Mouse (Mus musculus): ENCODE results near the gene Atl2.

Gene Atl2

DNA sequence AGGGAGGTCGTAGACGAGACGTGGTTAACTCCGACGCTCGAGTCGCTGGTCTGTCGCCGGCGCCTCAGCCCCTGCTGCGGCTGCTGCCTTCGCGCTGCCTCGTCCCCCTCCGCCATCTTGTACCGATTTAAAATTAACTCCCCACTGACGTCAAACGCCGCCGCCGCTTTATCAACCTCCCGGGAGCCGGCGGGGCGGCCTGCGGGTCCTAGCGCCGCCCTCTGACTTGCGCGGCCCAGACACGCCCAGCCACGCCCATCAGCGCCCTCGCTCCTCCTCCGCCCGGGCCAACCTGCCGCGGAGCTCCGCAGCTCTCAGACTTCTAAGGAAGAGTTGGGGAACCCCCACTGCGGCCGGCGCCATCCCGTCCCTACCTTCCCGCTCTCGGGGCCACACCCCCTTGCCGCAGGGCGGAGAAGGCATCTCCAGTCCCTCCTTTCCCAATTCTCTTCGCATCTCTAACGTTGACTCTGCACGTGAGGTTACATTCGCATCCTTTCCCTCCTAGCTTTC lies at the start of gene Atl2:
TSS of gene Atl2 (minus strand) at position 213 of the 513 bp plus-strand sequence.
- DNase-seq (ENCODE audit: low spot score) = peak; percentile 86

DNA sequence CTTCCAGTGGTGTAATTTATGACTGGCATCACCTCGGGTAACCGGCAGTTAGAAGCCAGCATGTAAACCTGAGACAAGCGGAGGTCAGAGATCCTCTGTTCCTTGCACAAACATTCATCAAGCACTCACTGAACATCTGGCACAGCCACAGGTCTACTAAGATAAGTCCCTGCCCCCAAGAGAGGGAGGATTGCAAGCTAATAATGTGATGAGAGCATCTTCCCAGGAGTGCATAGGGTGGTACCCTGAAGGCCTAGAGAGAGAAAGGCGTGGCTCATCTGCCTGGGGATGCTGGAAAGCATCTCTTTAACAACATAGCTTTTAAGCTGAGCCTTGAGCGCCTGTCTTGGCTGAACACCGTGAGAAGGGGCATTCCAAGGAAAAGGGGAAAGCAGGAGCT lies 48.9 kb upstream of the Atl2 start:
- no peak for DNase-seq (ENCODE audit: low spot score)

DNA sequence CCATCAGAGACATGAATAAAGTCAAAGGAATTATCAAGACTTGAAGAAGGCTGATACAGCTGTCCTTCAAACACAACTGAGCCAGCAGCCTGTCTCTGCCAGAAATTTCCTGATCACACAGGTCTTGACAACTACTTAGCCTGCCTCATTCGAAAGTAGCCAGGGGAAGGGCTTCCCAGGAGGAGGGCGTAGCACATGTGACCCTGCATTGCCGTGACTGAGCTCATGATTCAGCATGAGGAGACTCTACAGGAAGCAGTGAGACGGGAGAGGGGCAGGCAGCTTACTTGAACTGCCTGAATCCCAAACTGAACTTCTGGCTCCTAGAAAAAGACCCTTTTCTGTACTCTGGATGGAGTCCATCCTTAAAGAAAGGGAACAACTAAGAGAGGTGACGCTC lies 46.5 kb upstream of the Atl2 start:
- no peak for DNase-seq (ENCODE audit: low spot score)

DNA sequence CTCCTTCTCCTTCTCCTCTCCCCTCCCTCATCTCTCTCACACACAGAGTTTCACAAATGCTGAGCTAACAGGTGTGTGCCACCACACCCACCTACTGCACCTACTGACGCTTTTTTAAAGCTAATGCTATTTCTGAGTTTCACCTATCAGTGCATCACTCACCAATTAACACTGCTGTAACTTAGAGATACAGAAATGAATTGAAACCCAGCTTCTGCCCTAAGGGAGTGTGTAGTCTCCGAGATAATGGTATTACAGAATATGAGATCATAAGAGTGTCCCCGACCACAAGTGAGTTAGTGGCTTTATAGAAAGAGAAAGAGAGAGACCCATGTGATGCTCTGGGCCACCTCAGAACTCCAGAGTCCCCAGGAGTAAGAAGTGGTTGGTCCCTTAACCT lies 43.2 kb upstream of the Atl2 start:
- no peak for DNase-seq (ENCODE audit: low spot score)

DNA sequence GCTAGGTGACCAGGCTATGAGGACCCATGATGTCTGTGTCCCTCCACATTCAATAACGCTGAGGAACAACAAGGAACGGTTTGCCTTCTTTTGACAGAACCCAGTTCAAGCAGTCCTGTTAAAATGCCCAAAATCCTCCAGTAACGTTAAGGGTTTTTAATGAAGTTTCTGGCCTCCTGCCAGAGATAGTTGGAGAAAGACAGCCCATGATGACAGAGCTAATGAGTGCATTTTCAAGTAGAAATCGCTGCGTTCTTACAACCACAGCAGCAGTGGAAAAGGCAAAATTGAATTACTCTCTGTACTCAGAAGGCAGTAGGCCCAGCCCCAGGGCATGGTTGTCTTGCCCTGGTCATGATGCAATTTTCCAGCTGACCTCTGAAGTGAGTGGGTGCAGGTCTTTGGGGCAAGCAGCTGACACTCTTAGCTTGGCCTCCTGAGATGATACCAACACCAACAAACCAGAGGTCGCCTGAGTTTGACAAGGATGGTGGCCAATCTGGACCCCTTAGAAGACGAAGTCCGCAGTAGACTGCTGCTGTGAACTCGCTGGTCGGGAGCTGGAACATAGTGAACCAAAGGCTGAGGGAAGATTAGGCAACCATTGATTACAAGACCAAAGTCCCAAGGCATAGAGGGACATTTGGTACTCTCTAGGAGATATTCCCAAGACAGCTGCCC lies 42.1 kb upstream of the Atl2 start:
- no peak for DNase-seq (ENCODE audit: low spot score)

DNA sequence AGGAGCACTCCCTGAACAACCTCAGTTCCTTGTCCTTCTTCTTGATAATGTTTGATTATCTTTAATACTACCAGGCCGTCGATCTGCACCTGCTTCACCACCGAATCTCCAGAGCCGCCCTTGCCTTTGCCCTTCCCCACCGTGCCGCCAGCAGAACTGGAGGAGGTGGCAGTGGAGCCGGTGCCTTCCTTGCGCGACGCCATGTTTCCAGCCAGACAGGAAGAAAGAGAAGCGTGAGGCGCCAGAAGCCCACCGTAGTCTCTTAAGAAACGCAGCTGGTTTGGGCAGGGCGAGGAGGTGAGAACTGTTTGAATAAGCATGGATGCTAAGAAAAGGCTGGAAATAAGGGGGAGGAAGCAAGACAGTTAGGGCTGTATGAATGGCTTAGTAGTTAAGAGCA lies 38.4 kb upstream of the Atl2 start:
- no peak for DNase-seq (ENCODE audit: low spot score)

DNA sequence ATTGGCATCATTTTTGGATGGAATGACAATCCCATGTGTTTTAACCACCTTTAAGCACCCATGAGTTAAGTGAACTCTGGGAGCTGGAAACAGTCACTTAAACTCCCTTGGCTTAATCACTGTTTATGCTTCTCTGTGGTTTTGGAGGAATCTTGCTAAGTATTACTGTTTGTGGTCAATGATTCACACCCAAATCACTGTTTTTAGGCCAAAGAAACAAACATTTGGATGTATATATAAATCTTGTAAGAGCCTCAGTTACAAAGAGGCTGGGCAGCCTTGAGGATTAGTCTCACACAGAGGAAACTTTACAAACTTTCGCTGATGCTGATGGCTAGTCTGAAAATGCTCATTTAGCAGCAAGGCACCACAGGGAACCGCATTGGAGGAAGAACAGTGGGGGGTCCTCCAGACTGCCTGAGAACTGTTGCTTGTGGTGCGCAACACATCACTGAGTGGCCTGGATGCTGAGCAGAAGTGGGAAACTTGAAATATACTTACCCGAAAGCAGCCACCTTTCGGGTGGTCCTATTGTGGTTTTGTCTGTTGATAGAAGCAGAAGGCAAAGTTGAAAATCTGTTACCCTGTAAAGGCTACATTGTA lies 36.9 kb upstream of the Atl2 start:
- no peak for DNase-seq (ENCODE audit: low spot score)

DNA sequence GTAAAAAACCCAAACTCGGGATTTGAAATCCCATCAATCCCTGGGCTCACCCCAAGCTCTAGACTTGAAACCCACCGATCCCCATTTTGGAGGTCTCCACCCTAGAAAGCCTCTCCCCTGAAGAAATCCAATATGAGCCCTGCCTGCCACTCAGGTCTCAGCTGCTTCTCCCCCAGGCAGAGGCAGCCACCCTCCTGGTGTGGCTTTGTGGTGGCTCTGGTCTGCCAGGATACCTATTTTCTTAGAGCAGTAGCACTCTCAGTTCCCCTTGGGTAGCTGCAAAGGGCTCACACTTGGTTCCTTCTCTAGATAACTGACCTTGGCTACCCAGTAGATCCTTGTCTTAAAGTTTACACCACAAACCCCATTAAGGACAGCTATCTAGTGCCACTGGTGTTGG lies 31.2 kb upstream of the Atl2 start:
- no peak for DNase-seq (ENCODE audit: low spot score)

DNA sequence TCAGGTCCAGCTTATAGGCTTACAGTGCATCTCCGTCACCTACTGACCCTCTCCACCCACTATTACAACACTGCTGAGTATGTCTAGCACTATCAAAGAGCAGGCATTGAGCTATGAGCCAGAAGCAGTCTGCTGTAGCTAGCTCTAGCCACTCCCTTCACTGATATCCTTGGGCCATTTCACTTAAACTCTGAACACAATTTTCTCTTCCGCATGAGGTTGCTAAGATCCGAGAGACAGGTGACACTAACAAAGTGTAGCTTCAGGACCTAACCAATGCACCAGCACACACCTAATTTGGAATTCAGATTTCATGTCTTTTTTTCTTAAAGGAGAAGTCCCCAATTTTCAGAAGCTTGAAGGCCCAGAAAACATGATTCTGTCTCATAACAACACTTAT lies 30.6 kb upstream of the Atl2 start:
- DNase-seq (ENCODE audit: low spot score) = no peak

DNA sequence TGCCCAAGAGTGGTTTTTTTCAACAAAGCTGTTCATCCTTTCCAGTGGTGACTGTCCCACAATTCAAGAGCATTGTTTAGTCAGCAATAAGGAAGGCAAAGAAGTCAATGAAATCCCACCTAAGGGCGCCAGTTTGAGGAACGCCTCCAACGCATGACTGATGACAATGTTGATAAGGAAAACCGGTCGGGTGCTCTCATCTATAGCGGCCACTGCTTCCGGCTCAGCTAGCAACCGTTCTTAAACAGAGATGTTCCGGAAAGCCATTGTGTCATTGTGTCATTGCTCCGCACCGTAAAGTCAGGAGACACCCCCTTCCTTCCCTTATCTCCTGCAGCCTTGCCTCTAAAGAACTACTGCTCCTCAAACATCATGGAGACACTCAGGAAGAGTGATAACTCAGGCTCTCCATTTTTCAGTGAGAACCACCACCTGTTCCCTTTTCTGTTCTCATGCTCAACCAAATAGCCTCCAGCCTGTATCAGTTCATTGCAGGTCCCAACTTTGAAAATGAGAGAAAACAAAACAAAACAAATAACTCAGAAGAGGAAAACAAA lies 30.0 kb upstream of the Atl2 start:
- DNase-seq (ENCODE audit: low spot score) = no peak

DNA sequence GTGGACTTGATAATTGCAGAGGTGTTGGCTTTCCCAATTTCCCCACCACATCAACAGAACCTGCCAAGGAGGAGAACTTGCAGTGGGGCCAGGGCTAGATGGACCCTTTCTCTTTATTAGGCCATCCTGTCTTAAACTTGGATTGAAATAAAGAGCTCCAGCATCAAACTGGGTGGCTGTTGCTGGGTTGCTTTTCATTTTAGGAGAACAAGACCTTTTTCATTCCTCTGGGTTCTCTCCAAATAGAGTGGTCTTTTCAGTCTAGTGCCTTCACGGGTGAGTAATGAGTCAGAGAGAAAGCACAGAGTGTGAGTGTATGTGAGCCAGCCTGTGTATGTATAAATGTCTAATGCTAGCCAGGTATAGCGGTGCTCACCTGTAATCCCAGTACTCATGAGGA lies 24.4 kb upstream of the Atl2 start:
- no peak for DNase-seq (ENCODE audit: low spot score)

DNA sequence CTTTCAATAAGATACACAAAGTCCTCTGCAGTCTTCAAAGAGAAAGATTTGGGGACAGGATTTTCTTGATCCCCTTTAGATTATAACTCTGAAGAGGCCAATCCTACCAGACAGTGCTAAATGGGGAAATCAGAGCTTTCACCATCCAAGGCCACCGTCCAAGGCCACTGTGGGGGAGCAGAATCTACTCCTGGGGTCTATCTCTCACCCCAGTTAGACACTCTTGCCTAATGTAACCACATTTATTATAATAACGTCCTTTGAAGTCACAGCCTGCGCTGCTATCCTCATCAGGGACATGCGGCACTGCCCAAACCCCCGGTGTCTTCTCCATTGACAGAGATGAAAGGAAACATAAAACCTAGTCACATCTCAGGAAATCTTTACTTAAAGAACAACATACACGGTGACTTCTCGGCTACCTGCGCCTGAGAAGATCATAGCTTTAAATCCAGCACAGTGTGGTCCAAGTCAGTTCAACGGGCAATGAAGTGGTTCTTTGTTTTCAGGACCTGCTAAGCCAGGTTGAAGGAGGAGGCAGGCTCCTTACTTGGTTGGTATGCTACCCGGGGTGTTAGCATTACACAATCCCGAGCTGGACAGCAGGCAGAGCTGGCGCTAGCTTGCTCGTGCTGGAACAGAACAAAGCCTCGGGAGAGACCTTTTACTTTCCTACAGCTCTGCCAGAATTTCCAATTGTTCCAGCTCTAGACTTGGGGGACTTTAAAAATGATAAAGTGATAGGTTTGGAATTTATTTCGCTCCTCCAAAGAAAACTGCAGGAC lies 23.8 kb upstream of the Atl2 start:
- DNase-seq (ENCODE audit: low spot score) = no peak

DNA sequence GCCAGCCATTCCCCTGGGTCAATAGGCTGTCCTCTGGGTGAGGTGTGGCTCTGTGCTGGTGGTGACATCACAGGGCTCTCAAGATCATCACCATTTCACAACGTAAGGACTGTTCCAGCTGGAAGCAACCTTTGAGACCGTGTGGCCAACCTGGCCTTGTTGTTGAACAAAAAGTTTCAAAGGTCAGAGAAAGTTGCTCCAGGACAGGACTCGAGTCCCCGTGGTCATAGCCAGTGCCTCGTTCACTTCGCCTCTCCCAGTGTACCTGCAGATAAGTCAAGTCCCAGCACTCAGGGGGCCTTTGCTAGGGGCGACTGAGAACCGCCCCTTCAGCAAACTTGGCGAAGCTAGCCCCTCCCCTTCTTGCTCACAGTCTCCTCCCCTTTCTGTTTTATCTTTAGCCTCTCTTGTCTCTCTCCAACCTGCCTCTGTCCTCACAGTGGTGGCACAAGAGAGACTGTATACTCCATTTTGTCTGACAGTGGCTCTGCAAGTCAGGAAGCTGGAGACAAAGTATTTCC lies 22.6 kb upstream of the Atl2 start:
- no peak for DNase-seq (ENCODE audit: low spot score)

DNA sequence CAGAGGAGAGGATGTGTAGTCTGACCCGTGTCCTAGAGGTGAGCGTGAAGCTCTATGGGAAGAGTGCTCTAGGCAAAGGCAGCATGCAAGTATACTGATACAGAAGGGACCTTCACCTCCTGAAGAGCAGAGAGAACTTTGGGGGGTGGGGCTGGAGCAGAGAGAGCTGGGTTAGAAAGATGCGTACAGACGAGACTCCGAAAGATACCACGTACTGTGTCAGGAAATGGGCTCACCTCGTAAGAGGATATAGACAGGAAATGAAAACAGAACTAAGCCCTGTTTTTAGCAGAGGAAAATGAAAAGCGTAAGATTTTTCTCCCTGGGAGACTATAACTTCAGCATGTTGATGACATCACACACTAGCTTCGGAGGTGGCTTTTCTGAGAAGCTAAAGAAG lies 21.1 kb upstream of the Atl2 start:
- DNase-seq (ENCODE audit: low spot score) = no peak

DNA sequence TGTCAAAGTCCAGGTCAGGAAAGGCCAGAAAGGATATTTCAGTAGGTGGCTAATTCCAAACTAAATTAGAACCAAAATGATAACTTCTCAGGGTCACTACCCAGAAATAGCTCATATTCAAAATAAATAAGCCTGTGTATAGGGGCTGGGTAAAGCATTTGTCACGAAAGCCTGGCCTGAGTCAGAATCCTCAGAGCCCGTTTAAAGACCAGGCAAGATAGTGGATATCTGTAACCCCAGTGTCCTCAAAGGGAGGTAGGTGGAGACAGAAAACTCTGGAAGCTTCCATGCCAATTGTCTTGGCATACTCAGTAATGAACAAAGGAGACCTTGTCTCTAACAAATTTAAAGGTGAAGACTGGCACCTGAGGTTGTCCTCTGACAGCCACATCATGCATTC lies 16.3 kb upstream of the Atl2 start:
- no peak for DNase-seq (ENCODE audit: low spot score)

DNA sequence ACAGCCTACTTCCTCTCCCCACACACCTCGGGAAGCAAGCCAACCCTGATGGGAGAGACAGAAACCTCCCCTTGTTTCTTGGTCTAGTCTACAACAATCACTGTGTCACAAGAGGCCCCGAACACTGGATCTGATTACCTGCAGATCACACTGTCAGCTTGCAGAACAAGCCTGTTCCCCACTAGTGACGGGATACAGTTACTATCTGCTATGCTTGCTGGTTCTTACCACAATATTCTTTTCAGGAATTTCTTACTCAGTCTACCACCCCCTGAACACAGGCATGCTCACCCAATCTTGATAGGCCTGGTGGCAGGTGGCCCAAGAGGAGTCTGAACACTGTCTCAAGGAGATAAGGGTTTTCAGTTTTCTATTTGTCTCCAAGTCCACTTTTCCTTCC lies 15.8 kb upstream of the Atl2 start:
- no peak for DNase-seq (ENCODE audit: low spot score)

DNA sequence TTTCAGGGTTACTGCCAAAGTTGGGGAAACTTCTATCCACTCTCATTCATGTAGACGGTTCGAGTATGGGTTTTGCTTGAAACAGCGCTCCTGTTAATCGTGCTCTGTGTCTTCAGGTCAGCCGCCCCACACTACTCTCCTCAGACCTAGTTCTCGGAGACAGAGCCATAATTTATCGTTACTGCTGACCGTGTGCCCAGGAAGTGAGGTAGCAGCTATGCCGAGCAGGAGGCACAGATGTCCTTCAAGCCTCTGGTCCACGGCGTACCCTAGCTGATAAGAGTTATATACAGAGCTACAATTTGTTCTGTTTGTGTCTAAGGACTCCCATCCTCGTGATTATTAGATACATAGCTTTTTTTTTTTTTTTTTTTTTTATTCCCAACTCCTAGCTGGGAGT lies 13.6 kb upstream of the Atl2 start:
- no peak for DNase-seq (ENCODE audit: low spot score)

DNA sequence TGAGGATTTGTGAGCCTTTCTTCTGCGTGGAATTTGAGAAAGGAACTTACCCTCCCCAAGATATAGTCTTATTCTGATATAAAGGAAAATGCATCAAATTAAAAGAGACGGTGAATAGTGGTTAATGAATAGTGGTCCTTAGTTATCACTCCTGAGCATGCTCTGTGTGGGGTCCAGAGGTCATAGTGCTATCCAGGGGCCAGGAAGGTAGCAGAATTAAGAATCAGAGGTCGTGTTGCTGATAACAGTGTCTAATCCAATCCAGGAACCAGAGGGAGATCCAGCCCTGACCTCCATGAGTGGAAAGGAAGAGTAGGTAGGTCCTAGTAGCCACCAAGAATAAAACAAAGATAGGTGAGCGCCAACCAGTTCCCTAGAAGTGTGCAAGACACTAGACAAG lies 11.8 kb upstream of the Atl2 start:
- DNase-seq (ENCODE audit: low spot score) = no peak

DNA sequence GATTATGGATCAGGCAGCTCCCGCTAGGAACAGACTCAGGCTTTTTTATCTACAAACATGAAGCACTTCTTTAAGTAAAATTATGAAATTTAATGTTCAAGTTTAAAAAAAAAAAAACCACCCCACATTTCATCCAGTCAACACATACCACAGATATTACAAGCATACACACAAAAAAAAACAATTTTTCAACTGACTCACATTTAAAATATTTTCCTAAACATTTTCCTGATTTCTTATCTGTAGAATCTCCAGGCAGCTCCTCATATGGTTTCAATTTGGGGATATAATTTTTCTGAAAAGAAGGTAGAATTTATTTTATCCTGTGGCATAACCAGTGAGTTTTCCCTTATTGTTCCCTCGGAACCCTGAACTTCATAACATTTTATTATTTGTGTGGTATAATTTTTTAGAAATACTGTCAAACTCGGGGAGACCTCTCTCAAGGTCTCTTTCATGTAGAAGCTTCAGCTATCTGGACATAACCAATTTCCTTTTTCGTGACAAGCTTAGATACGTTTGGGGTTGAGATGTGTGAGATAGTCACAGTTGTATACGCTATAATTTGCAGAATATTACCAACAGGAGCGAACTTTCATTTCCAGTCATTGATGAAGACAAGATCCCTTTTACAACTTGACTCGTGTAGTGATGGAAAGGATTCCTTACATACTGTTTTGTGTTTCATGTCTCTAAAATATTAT lies 11.0 kb upstream of the Atl2 start:
- no peak for DNase-seq (ENCODE audit: low spot score)

DNA sequence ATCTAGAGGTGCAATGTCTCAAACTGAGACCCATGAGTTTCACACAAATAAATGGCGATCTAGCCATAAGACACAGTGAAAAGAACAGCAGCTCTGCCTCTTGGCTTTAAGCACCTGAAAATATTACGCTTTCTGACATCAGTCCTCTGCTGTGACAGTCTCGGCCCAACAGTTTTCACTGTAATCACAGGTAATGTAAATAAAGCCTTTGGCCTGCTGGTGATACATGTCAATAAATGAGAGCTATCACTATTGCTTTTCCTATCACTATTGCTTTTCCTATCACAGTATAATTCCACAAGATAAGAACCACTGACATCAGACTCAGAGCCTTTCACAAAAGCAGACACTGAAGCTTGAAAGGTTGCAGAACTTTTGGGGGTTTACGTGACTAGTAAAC lies 8.7 kb upstream of the Atl2 start:
- DNase-seq (ENCODE audit: low spot score) = no peak

DNA sequence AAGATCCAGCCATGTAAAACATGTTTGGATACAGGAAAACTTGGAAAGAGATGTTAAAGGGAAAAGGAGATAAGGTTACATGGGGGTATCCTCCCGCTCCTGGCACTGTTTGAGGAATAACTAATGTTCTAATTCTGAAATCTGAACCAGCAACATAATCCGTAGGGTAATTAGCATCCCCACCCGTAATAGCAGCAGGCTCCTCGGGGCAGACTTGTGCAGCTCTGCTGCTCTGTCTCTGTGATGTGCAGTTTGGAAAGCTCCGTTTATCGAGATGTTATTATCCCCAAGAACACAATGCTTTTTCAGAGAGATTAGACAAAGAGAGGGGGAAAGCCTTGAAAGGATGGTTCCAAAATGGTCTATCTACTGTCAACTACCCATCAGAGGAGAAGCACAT lies 5.3 kb upstream of the Atl2 start:
- no peak for DNase-seq (ENCODE audit: low spot score)

DNA sequence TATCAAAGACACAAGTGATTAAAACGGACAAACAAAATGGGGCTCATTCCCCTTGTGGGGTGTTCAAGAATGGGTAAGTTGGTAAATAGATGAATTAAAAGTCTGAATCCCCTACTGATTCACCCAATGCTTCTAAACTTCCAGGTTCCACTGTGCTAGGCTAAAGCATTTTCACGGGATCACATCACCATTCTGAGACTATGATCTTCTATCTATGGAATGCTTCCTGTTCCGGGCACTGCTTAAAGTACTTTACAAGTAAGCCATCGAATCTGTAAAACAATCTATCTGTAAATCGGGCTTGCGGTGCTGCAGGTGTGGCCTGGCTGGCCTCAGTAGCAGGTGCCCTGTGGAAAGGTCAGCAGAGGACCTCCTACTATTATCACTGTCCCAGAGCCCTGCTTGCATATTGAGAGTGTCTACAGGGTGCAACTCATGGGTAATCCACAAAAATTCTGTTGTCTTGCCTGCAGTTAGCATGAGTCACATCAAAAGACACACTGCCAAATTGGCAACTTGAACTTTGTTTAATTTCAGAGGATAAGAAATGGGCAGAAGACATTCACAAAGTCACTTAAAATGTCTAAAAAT lies 2.3 kb upstream of the Atl2 start:
- DNase-seq (ENCODE audit: low spot score) = no peak

Data from left cerebral cortex, adult 11 months (tissue).